Mouse (Mus musculus): ENCODE measurements around the gene Zfp52.
A peak's percentile ranks its signal among the peaks of the same experiment; 100 is the strongest.

Zfp52 gene

GRCm38 (mm10) chr17:21535096-21536001 is at the start of gene Zfp52:
Gene Zfp52, plus strand, starts transcription at chr17:21535539.
- peak; percentile 87 for DNase-seq (ENCODE audit: low read depth, low spot score)

- peak; percentile 97 for DNase-seq (ENCODE audit: low read depth, low spot score)
Measured at GRCm38 (mm10) chr17:21488760-21489499, 46.4 kb upstream of the Zfp52 start, which contains the start of gene Zfp53. Gene Zfp53, plus strand, starts transcription at chr17:21488998.

DNA sequence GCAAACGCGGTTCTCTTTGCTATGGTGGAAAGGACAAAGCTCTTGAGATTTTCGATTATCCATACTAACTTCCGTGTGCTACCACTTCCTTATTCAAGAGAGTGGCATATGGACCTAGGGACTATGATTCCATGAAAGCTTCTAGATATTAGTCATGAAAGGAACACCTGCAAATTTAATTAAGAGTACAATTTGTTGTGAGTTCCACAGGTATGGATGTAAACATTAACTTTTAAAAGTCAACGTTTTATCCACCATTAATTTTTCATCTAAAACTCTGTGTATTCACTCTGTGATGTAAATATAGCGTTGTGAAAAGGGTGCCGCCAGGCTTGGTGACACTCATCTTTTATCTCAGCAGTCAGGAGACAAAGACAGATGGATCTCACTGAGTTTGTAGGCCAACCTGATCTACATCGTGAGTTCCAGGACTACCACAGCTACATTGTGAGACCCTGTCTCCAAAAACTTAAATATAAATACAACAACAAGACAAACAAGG is 45.8 kb upstream of the Zfp52 start:
- DNase-seq (ENCODE audit: low read depth, low spot score), result peak; percentile 30

- DNase-seq (ENCODE audit: low read depth, low spot score), result no peak
Measured at GRCm38 (mm10) chr17:21501365-21501764, 34.0 kb upstream of the Zfp52 start.

DNA sequence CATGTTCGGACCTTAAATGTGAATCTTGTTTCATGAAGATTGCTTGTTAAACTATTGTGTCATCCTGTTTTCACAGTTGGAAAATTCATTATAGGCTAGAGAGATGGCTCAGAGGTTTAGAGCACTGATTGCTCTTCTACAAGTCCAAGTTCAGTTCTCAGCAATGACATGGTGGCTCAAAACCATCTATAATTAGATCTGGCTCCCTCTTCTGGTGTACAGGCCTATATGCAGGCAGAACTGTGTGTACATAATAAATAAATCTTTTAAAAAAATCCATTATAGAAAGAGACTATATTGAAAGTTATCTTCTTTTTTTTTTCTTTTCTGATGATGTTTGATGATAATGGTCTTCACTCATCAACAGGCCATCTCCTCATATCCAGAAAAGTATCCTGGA is 30.8 kb upstream of the Zfp52 start:
- DNase-seq (ENCODE audit: low read depth, low spot score), result peak; percentile 40

- DNase-seq (ENCODE audit: low read depth, low spot score), result no peak
Measured at GRCm38 (mm10) chr17:21506258-21506657, 29.1 kb upstream of the Zfp52 start.

- DNase-seq (ENCODE audit: low read depth, low spot score), result no peak
Measured at GRCm38 (mm10) chr17:21509756-21510155, 25.6 kb upstream of the Zfp52 start.

GRCm38 (mm10) chr17:21515403-21516105 is 19.8 kb upstream of the Zfp52 start:
- DNase-seq (ENCODE audit: low read depth, low spot score), result peak; percentile 94

- peak; percentile 84 for DNase-seq (ENCODE audit: low read depth, low spot score)
Measured at GRCm38 (mm10) chr17:21516201-21517129, 18.9 kb upstream of the Zfp52 start.

DNA sequence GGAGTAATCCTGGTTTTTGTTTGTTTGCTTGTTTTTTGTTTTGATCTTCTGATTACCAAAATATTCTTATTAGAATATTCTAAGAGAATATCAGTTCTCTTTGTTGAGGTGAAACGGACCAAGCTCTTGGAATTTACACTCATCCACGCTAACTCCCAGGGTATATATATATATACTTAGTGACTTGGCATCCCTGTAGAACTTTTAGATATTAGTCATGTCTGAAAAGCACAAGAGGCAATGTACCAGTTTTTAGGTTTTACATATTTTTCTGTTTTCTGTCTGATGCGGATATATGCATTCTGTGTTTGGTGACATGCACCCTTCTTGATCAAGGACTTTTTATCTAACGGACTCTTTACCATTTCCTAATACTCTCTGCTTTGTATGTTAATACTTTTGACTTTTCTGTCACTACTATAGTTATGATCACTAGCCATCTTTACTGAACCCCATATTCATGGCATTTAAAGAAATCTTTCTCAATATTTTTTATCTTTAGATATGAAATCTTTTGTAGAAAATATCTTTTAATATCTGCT is 18.1 kb upstream of the Zfp52 start:
- no peak for DNase-seq (ENCODE audit: low read depth, low spot score)

DNA sequence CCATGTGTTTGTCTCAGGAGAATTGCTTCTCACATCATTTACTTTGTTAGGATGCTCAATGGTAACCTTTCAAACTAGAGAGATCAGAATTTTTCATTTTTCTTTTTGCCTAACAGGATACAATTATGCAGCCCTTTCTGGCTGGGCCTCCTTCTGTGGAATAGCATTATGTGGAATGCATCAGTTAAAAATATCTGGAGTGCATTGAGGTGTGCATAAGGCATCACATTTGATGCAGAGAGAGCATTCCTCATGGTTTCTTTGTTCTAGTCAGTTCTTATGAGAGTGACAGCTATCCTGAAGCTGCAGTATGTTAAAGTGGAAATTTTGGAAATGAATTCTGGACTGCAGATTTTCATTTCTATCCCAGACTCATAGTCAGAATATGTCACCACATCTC is 9.1 kb upstream of the Zfp52 start:
- DNase-seq (ENCODE audit: low read depth, low spot score), result no peak

DNA sequence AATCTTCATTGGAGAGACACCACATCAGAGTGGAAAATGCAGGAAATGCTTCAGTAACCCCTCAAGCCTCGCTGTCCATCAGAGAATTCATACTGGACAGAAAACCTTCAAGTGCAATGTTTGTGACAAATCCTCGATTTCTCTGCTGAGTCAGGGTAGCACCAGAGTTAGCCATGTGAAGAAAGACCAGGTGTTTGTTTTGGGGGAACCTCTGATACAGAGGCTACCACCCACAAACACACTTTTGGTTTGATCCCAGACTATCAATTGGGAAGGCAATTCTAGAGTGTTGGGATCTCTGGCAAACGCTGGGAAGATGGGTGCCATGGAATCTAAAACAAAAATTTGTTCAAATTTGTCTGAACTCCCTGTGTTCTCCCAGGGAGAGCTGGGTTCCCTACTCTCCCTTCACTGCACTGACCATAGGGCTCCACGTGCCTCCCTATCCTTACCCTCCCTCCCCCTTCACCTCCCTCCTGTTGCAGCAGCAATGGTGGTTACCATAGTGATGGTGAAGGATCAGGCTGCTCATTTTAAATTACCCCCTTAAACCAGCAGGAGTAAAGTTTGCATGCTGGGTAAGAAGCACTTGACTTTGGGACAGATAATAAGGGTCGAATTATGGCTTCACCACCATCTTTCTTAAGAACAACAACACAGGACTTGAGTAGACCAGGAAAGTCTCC is 4.6 kb upstream of the Zfp52 start:
- peak; percentile 10 for DNase-seq (ENCODE audit: low read depth, low spot score)

DNA sequence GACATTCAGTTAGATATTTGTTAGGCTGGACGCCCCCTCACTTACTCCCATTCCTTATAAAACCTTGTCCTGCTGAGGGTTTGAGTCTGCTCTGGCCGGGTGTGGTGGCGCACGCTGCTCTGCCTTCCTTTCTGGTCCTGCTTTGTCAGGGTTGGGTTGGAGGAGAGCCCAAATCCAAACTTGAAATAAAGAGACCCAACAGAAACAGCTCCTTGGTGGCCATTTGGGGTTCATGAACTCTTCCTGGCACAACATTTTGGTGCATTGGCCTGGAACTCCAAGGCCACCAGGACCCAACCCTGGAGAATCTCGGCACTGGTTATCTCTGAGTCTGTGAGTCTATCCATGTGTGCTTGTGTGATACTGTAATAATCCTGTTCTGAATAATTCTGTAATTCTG is 3.7 kb upstream of the Zfp52 start:
- no peak for DNase-seq (ENCODE audit: low read depth, low spot score)

- DNase-seq (ENCODE audit: low read depth, low spot score), result peak; percentile 91
Measured at GRCm38 (mm10) chr17:21532101-21532951, 3.0 kb upstream of the Zfp52 start.

DNA sequence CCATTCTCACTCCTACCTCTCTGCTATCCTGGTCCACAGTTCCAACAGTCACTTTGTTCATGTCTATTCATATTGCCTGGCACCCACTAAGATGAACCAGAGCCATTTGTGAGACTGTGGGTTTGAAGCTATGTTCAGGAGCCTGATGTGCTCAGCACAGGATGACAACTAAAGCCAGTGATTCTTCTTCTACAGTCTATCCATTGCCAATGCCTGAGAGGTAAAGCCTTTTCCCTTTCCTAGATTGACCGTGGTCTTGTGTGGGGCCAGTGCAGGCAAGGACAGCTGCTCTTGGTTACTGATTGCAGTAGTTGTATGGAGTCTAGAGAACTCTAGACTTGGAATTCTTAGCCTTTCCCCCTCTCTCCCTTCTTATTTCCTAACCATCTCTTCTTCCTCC is 1.4 kb upstream of the Zfp52 start:
- DNase-seq (ENCODE audit: low read depth, low spot score), result no peak

DNA sequence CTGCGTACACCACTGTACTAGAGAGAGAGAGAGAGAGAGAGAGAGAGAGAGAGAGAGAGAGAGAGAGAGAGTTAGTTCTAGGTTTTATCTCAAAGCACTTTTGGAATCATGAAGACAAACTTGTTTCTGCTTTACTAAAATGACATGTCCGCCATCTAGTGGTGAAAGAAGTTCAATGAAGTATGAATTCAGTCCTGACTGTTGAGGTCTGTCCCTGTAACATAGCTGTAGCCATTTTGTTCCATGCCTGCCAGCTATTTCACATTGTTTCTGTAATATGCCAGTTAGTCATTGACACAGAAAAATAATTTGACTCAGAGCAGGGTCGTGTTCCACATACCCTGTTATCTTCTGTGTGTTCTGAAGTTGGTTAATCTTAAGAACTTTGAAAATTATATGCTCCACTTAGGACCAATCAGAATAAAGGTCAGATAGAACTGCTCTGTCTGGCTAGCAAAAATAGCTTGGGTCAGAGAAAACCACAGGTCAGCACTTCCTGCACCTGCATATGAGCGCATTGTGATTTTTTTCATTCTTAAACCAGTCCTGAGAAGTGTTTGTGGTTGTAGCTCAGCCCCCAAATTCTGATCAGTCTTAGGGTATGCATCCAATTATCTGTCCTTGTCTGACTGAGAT is 761 bp upstream of the Zfp52 start:
- peak; percentile 98 for DNase-seq (ENCODE audit: low read depth, low spot score)

- peak; percentile 20 for DNase-seq (ENCODE audit: low read depth, low spot score)
Measured at GRCm38 (mm10) chr17:21536096-21536495, 757 bp downstream of the Zfp52 start.

DNA sequence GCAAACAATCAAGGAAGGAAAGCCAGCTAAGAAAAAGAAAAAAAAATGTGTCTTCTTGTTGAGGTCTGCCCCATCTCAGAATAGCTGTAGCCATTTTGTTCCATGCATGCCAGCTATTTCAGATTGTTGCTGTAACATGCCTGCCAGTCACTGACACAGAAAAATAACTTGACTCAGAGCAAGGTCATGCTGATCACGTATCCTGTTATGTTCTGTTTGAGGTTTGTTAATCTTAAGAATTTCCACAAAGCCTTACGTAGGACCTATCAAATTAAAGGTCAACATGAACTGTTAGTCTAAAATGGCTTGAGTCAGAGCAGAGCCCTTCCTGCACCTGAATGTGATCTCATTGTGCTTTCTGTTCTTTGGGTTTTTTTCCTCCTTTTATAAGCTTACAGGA is 1.3 kb downstream of the Zfp52 start:
- DNase-seq (ENCODE audit: low read depth, low spot score), result peak; percentile 79
